Mouse (Mus musculus): Measurements from ENCODE around the gene Myt1l. TPM values are rescaled to one million over a fixed set of nuclear protein-coding genes. Genes with fewer than 3 reads are reported as not detected.

Gene Myt1l
- polyA plus RNA-seq, 1 experiment from 2014 or later = 1.2 TPM

GRCm38 (mm10) chr12:29823766-29824417, 295.7 kb downstream of the Myt1l start:
- Histone ChIP-seq H3K9me3 (no peaks in the 10 kb centered on the region), H3K4me3 (replicated peaks) (no peak overlapping the region), H3K27me3 (no peaks in the 10 kb centered on the region), H3K4me2 (no peak overlapping the region), H3K36me3 (no peaks in the 10 kb centered on the region), H3K9ac (replicated peaks) (no peak overlapping the region), H3K27ac (no peak overlapping the region), H3K4me1 (replicated peaks) (no peaks in the 10 kb centered on the region)
- no peak for ATAC-seq (ENCODE audit: insufficient number of reproducible peaks, insufficient read depth, low FRiP score, low TSS enrichment, low read depth)
- 78% methylated on average over 10 of the region's 10 CpGs for WGBS

GRCm38 (mm10) chr12:29830571-29830970, 302.4 kb downstream of the Myt1l start:
- no peaks in the 10 kb centered on the region for H3K4me1 ChIP-seq (replicated peaks)
- no peak for ATAC-seq (ENCODE audit: insufficient number of reproducible peaks, insufficient read depth, low FRiP score, low TSS enrichment, low read depth)
- H3K4me3 ChIP-seq (replicated peaks) = no peak overlapping the region
- H3K36me3 ChIP-seq = no peaks in the 10 kb centered on the region
- no peaks in the 10 kb centered on the region for H3K9me3 ChIP-seq
- no peak overlapping the region for H3K4me2 ChIP-seq
- H3K27ac ChIP-seq = no peak overlapping the region
- H3K9ac ChIP-seq (replicated peaks) = no peak overlapping the region
- H3K27me3 ChIP-seq = no peaks in the 10 kb centered on the region

- no peaks in the 10 kb centered on the region for H3K4me1 ChIP-seq (replicated peaks)
- ATAC-seq (ENCODE audit: insufficient number of reproducible peaks, insufficient read depth, low FRiP score, low TSS enrichment, low read depth) = no peak
- 82% methylated on average over 11 of the region's 11 CpGs for WGBS
- no peak overlapping the region for H3K4me3 ChIP-seq (replicated peaks)
- H3K9ac ChIP-seq (replicated peaks) = no peak overlapping the region
- H3K9me3 ChIP-seq = no peaks in the 10 kb centered on the region
- H3K4me2 ChIP-seq = no peak overlapping the region
- H3K27me3 ChIP-seq = no peaks in the 10 kb centered on the region
- no peak overlapping the region for H3K27ac ChIP-seq
- H3K36me3 ChIP-seq = no peaks in the 10 kb centered on the region
These were observed 303.2 kb downstream of the Myt1l start for GRCm38 (mm10) chr12:29831356-29831755.

GRCm38 (mm10) chr12:29837301-29837791, 309.2 kb downstream of the Myt1l start:
- ATAC-seq (ENCODE audit: insufficient number of reproducible peaks, insufficient read depth, low FRiP score, low TSS enrichment, low read depth) = no peak; the same call in 1 of the 2 replicates
- Histone ChIP-seq H3K27me3 (no peaks in the 10 kb centered on the region), H3K4me1 (replicated peaks) (no peaks in the 10 kb centered on the region), H3K36me3 (no peaks in the 10 kb centered on the region), H3K4me2 (no peak overlapping the region), H3K27ac (no peak overlapping the region), H3K9me3 (no peaks in the 10 kb centered on the region), H3K4me3 (replicated peaks) (no peak overlapping the region), H3K9ac (replicated peaks) (no peak overlapping the region)
- 79% methylated on average over 5 of the region's 5 CpGs for WGBS

GRCm38 (mm10) chr12:29838421-29838820, 310.2 kb downstream of the Myt1l start:
- H3K4me2 ChIP-seq = no peak overlapping the region
- no peak overlapping the region for H3K4me3 ChIP-seq (replicated peaks)
- no peak overlapping the region for H3K27ac ChIP-seq
- H3K36me3 ChIP-seq = no peaks in the 10 kb centered on the region
- no peaks in the 10 kb centered on the region for H3K27me3 ChIP-seq
- 83% methylated on average over 7 of the region's 7 CpGs for WGBS
- ATAC-seq (ENCODE audit: insufficient number of reproducible peaks, insufficient read depth, low FRiP score, low TSS enrichment, low read depth) = no peak
- no peaks in the 10 kb centered on the region for H3K4me1 ChIP-seq (replicated peaks)
- H3K9ac ChIP-seq (replicated peaks) = no peak overlapping the region
- H3K9me3 ChIP-seq = no peaks in the 10 kb centered on the region

GRCm38 (mm10) chr12:29849936-29850335, 321.8 kb downstream of the Myt1l start:
- no peak overlapping the region for H3K9ac ChIP-seq (replicated peaks)
- no peaks in the 10 kb centered on the region for H3K4me1 ChIP-seq (replicated peaks)
- no peak overlapping the region for H3K27ac ChIP-seq
- H3K36me3 ChIP-seq = no peaks in the 10 kb centered on the region
- H3K4me2 ChIP-seq = no peak overlapping the region
- WGBS = 76% methylated on average over 3 of the region's 3 CpGs
- H3K27me3 ChIP-seq = no peaks in the 10 kb centered on the region
- no peak for ATAC-seq (ENCODE audit: insufficient number of reproducible peaks, insufficient read depth, low FRiP score, low TSS enrichment, low read depth)
- H3K4me3 ChIP-seq (replicated peaks) = no peak overlapping the region
- no peaks in the 10 kb centered on the region for H3K9me3 ChIP-seq

GRCm38 (mm10) chr12:29854151-29854585, 326.0 kb downstream of the Myt1l start:
- no peak overlapping the region for H3K4me2 ChIP-seq
- no peak overlapping the region for H3K4me3 ChIP-seq (replicated peaks)
- H3K9me3 ChIP-seq = no peaks in the 10 kb centered on the region

GRCm38 (mm10) chr12:29855007-29855406, 326.8 kb downstream of the Myt1l start:
- no peak overlapping the region for H3K27ac ChIP-seq
- 31% methylated on average over 5 of the region's 5 CpGs for WGBS
- H3K36me3 ChIP-seq = no peaks in the 10 kb centered on the region
- no peaks in the 10 kb centered on the region for H3K9me3 ChIP-seq
- H3K4me3 ChIP-seq (replicated peaks) = no peak overlapping the region
- H3K27me3 ChIP-seq = no peaks in the 10 kb centered on the region
- no peaks in the 10 kb centered on the region for H3K4me1 ChIP-seq (replicated peaks)
- no peak overlapping the region for H3K4me2 ChIP-seq
- H3K9ac ChIP-seq (replicated peaks) = no peak overlapping the region
- no peak for ATAC-seq (ENCODE audit: insufficient number of reproducible peaks, insufficient read depth, low FRiP score, low TSS enrichment, low read depth)

More at GRCm38 (mm10) chr12:29854151-29854585, 326.0 kb downstream of the Myt1l start:
- no peak for ATAC-seq (ENCODE audit: insufficient number of reproducible peaks, insufficient read depth, low FRiP score, low TSS enrichment, low read depth)
- Histone ChIP-seq H3K27ac (no peak overlapping the region), H3K9ac (replicated peaks) (no peak overlapping the region), H3K27me3 (no peaks in the 10 kb centered on the region), H3K4me1 (replicated peaks) (no peaks in the 10 kb centered on the region), H3K36me3 (no peaks in the 10 kb centered on the region)
- WGBS = 81% methylated on average over 9 of the region's 9 CpGs

- ATAC-seq (ENCODE audit: insufficient number of reproducible peaks, insufficient read depth, low FRiP score, low TSS enrichment, low read depth) = no peak
- H3K27ac ChIP-seq = no peak overlapping the region
- H3K4me3 ChIP-seq (replicated peaks) = no peak overlapping the region
- H3K9me3 ChIP-seq = no peaks in the 10 kb centered on the region
- H3K36me3 ChIP-seq = no peaks in the 10 kb centered on the region
- H3K9ac ChIP-seq (replicated peaks) = no peak overlapping the region
- H3K4me2 ChIP-seq = no peak overlapping the region
- H3K4me1 ChIP-seq (replicated peaks) = no peaks in the 10 kb centered on the region
- 17% methylated on average over 2 of the region's 2 CpGs for WGBS
- no peaks in the 10 kb centered on the region for H3K27me3 ChIP-seq
These were observed 332.8 kb downstream of the Myt1l start for GRCm38 (mm10) chr12:29860986-29861385.

- Histone ChIP-seq H3K4me2 (no peak overlapping the region), H3K27ac (no peak overlapping the region), H3K4me3 (replicated peaks) (no peak overlapping the region), H3K9me3 (no peaks in the 10 kb centered on the region), H3K9ac (replicated peaks) (no peak overlapping the region), H3K36me3 (no peaks in the 10 kb centered on the region), H3K27me3 (no peaks in the 10 kb centered on the region), H3K4me1 (replicated peaks) (peaks cover 11% of the 10 kb centered on the region)
- 78% methylated on average over 4 of the region's 4 CpGs for WGBS
- no peak for ATAC-seq (ENCODE audit: insufficient number of reproducible peaks, insufficient read depth, low FRiP score, low TSS enrichment, low read depth)
These were observed 340.1 kb downstream of the Myt1l start for GRCm38 (mm10) chr12:29868295-29868694.

- Histone ChIP-seq H3K27me3 (no peaks in the 10 kb centered on the region), H3K4me1 (replicated peaks) (peaks cover 11% of the 10 kb centered on the region), H3K4me2 (no peak overlapping the region), H3K27ac (no peak overlapping the region), H3K4me3 (replicated peaks) (no peak overlapping the region), H3K36me3 (no peaks in the 10 kb centered on the region), H3K9me3 (no peaks in the 10 kb centered on the region), H3K9ac (replicated peaks) (no peak overlapping the region)
- ATAC-seq (ENCODE audit: insufficient number of reproducible peaks, insufficient read depth, low FRiP score, low TSS enrichment, low read depth) = no peak
- WGBS = 88% methylated on average over 9 of the region's 9 CpGs
These were observed 340.6 kb downstream of the Myt1l start for GRCm38 (mm10) chr12:29868781-29869180.

All from limb, embryonic 12.5 days (tissue).